Mouse (Mus musculus) heart, postnatal 0 days (tissue): ENCODE measurements around the gene Cd300lg.

Source experiments
- CTCF ChIP-seq: IDR thresholded peaks from 2 replicates; pipeline ENCODE4 v1.5.1; 2016; ENCODE audit warnings: antibody characterized with exemption, control low read depth, low read depth
- EP300 ChIP-seq: IDR thresholded peaks from 2 replicates; pipeline ENCODE4 v1.6.1; 2016; ENCODE audit warnings: antibody characterized with exemption, low read depth

GRCm38 (mm10) chr11:102070426-102070825, 29.1 kb downstream of the Cd300lg start:
- TF ChIP-seq EP300 (no peak), CTCF (no peak)
